Mouse (Mus musculus) heart, embryonic 13.5 days (tissue): ENCODE results near the gene Abcc10. TPM values are rescaled to one million over a fixed set of nuclear protein-coding genes. Genes with fewer than 3 reads are reported as not detected.

Experiments used
- ATAC-seq: fragments of 200-750 bp; cut with Nextera tagmentation; 2 replicates; pipeline ENCODE4 v1.8.0; 2017; ENCODE audit warnings: moderate TSS enrichment; ENCODE audit not compliant: insufficient number of reproducible peaks, low FRiP score, low TSS enrichment; ENCODE audit errors: extremely low read depth
- H3K27ac ChIP-seq: fragments of 300-500 bp; sonication (generic); replicated peaks from 2 replicates; pipeline ENCODE4 v1.5.1; 2015; ENCODE audit warnings: moderate library complexity, mild to moderate bottlenecking, inconsistent platforms
- H3K27me3 ChIP-seq: fragments of 300-500 bp; sonication (generic); replicated peaks from 2 replicates; pipeline ENCODE4 v1.6.1; 2015; ENCODE audit warnings: mild to moderate bottlenecking, inconsistent platforms
- H3K36me3 ChIP-seq: fragments of 300-500 bp; sonication (generic); 2 replicates; pipeline ENCODE4 v1.6.1; 2015; ENCODE audit warnings: mild to moderate bottlenecking, inconsistent platforms
- H3K4me1 ChIP-seq: fragments of 300-500 bp; sonication (generic); 2 replicates; pipeline ENCODE4 v1.6.1; 2015; ENCODE audit warnings: inconsistent platforms
- H3K4me2 ChIP-seq: fragments of 300-500 bp; sonication (generic); 2 replicates; pipeline ENCODE4 v1.6.1; 2015; ENCODE audit warnings: inconsistent platforms, mild to moderate bottlenecking, moderate library complexity
- H3K4me3 ChIP-seq: fragments of 300-500 bp; sonication (generic); 2 replicates; pipeline ENCODE4 v1.5.1; 2015; ENCODE audit warnings: moderate library complexity, mild to moderate bottlenecking, inconsistent platforms
- H3K9ac ChIP-seq: fragments of 300-500 bp; sonication (generic); 2 replicates; pipeline ENCODE4 v1.6.1; 2015; ENCODE audit warnings: inconsistent platforms, mild to moderate bottlenecking, moderate library complexity
- H3K9me3 ChIP-seq: fragments of 300-500 bp; sonication (generic); 2 replicates; pipeline ENCODE4 v1.6.1; 2016; ENCODE audit warnings: inconsistent platforms
- WGBS: fragments of 180-500 bp; shearing (Covaris S2); methylation state at CpG from one replicate; pipeline ENCODE4 v1.1.7; 2015; ENCODE audit warnings: mixed read lengths; 5-methylcytosine and 5-hydroxymethylcytosine counted together
- polyA plus RNA-seq: library from polyadenylated mRNA; unstranded; fragments of >200 nt; fragmentation: Nextera tagmentation; extraction: Ambion mirVana; gene quantifications from 2 replicates; pipeline ENCODE4 v1.2.1, GENCODE M21; 2015

Gene Abcc10
- polyA plus RNA-seq: 4.3 and 4.9 TPM in 2 replicates

GRCm38 (mm10) chr17:46327906-46328534 lies at the start of gene Abcc10:
Abcc10 (minus strand) TSS chr17:46328352.
- peak; percentile 94 for ATAC-seq
- Histone ChIP-seq H3K27me3 (no peaks in the 10 kb centered on the region), H3K4me3 (peak within 1 kb of the TSS; percentile 82), H3K36me3 (peaks cover 11% of the 10 kb centered on the region), H3K9me3 (no peaks in the 10 kb centered on the region), H3K27ac (peak within 1 kb of the TSS; percentile 89), H3K9ac (peak within 1 kb of the TSS; percentile 94), H3K4me1 (peaks cover 12% of the 10 kb centered on the region), H3K4me2 (peak within 1 kb of the TSS; percentile 93)
- under 1% methylated on average over 40 of the region's 40 CpGs for whole genome bisulfite sequencing

DNA sequence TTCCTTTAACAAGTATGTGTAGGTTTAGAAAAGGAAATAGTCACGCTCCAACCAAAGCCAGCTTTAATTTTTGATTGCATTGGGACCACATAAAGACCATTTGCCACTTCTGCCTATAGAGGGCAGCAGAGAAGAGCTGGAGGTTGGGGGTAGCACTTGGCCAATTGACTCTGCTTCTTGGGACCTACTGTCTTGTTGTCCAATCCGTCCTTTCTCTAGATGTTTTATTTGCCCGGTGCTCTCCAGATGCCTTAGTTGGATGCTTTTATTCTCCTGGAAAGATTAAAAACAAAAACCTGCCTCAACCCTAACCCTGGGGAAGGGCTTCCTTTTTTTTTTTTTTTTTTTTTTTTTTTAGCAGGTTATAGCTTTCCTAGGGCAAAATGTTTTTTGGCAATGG lies 43.6 kb upstream of the Abcc10 start:
- Histone ChIP-seq H3K27ac (no peak overlapping the region), H3K36me3 (no peaks in the 10 kb centered on the region), H3K4me2 (no peak overlapping the region), H3K27me3 (no peaks in the 10 kb centered on the region), H3K4me3 (no peak overlapping the region), H3K4me1 (no peaks in the 10 kb centered on the region), H3K9me3 (peaks cover 9% of the 10 kb centered on the region; the same call in 1 of the 2 replicates), H3K9ac (no peak overlapping the region)
- ATAC-seq: no peak
- WGBS: 58% methylated on average over 3 of the region's 3 CpGs

GRCm38 (mm10) chr17:46351026-46351700 lies 23.0 kb upstream of the Abcc10 start:
- Histone ChIP-seq H3K9ac (no peak overlapping the region), H3K4me3 (no peak overlapping the region), H3K9me3 (peaks cover 14% of the 10 kb centered on the region), H3K4me1 (no peaks in the 10 kb centered on the region), H3K36me3 (no peaks in the 10 kb centered on the region), H3K27me3 (no peaks in the 10 kb centered on the region), H3K4me2 (no peak overlapping the region), H3K27ac (no peak overlapping the region)
- no peak for ATAC-seq
- 72% methylated on average over 8 of the region's 8 CpGs for whole genome bisulfite sequencing

DNA sequence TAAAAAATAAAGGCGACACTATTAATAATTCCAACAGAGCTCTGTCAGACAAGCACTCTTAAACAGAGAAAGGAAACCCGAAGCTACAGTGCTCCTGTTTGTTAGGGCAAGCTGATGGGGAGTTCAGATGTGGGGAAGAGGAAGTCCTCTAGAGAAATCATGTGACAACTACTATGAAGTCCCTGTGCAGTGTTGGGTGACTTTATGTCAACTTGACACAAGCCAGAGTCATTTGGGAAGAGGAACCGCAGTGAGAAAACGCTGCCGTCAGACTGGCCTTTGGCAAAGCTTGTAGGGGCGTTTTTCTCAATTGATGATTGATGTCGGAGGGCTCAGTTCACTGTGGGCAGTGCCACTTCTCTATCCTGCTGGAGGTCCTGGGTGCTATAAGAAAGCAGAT lies 13.1 kb upstream of the Abcc10 start:
- Histone ChIP-seq H3K27ac (no peak overlapping the region), H3K9ac (no peak overlapping the region), H3K36me3 (no peaks in the 10 kb centered on the region), H3K9me3 (peaks cover 17% of the 10 kb centered on the region), H3K4me1 (no peaks in the 10 kb centered on the region), H3K27me3 (no peaks in the 10 kb centered on the region), H3K4me3 (no peak overlapping the region), H3K4me2 (no peak overlapping the region)
- ATAC-seq: no peak
- 47% methylated on average over 7 of the region's 7 CpGs for WGBS

DNA sequence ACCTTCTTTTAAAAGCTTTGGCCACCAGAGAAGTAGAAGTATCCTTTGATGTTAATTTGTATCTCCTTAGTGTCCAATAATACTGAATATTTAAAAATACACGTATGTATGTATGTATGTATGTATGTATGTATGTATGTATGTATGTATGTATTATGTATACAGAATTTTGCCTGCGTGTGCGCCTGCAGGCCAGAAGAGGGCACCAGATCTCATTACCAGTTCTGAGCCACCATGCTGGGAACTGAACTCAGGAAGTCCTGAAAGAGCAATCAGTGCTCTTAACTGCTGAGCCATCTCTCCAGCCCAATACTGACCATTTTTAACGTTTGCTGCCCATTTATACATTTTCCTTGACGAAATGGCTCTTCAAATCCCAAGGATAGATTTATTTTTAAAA lies 8.3 kb upstream of the Abcc10 start:
- H3K4me1 ChIP-seq: no peaks in the 10 kb centered on the region
- no peak overlapping the region for H3K27ac ChIP-seq
- WGBS: 25% methylated on average over 5 of the region's 5 CpGs
- H3K9ac ChIP-seq: no peak overlapping the region
- no peaks in the 10 kb centered on the region for H3K9me3 ChIP-seq
- H3K4me2 ChIP-seq: no peak overlapping the region
- no peak overlapping the region for H3K4me3 ChIP-seq
- no peaks in the 10 kb centered on the region for H3K36me3 ChIP-seq
- H3K27me3 ChIP-seq: no peaks in the 10 kb centered on the region
- ATAC-seq: no peak

DNA sequence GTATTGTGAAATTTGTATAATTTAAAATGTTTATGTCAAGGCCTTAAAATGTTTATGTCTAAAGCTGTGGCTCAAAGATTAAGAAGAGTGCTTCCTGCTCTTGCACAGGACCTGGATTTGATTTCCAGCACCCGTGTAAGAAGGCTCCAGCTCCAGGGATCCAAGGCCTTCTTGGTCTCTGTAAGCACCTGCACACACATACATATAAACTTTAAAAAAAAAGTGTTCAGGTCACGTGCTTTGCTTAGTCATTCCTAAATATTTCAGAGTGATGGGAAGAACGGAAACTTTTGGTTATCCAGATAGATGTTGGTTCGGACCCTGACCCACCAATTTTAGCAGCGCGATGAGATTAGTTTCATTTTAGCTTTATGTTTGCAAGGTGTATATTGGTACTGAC lies 571 bp upstream of the Abcc10 start:
- ATAC-seq: no peak
- 70% methylated on average over 6 of the region's 6 CpGs for WGBS

DNA sequence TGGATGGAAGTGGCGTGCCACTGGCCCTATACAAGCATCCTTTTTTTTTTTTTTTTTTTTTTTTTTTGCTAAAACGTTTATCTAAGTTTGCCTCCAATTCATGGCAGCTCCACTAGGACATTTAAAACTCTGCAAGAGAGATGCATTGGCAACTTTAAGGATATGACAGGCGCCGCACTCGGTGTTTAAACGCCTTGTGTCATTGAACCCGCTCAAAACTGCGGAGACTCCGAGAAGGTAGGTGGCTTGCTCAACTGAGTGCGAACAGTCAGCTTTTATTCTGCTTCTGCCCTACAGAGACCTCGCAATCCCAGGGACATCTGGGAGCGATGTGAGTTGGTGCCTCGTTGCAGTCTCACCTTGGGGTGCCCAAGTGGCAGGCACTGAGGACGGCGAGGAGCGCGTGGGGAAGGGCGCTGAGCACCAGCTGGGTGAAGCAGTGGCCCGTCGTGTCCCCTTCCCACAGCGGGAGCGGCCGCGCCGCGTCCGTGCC lies 693 bp downstream of the Abcc10 start:
- 2% methylated on average over 27 of the region's 27 CpGs for WGBS
- peaks cover 12% of the 10 kb centered on the region for H3K4me1 ChIP-seq
- H3K9ac ChIP-seq: peak overlapping the region; percentile 94
- H3K27me3 ChIP-seq: no peaks in the 10 kb centered on the region
- H3K27ac ChIP-seq: peak overlapping the region; percentile 89
- no peak; the same call in 1 of the 2 replicates for ATAC-seq
- H3K4me2 ChIP-seq: peak overlapping the region; percentile 93
- H3K9me3 ChIP-seq: no peaks in the 10 kb centered on the region
- H3K4me3 ChIP-seq: peak overlapping the region; percentile 82
- peaks cover 16% of the 10 kb centered on the region for H3K36me3 ChIP-seq

More for the DNA sequence above, 571 bp upstream of the Abcc10 start:
- peak overlapping the region; percentile 93 for H3K4me2 ChIP-seq
- no peaks in the 10 kb centered on the region for H3K27me3 ChIP-seq
- H3K36me3 ChIP-seq: peaks cover 4% of the 10 kb centered on the region
- H3K9ac ChIP-seq: no peak overlapping the region
- H3K4me3 ChIP-seq: peak overlapping the region; percentile 82
- peaks cover 12% of the 10 kb centered on the region for H3K4me1 ChIP-seq
- H3K9me3 ChIP-seq: no peaks in the 10 kb centered on the region
- peak overlapping the region; percentile 89 for H3K27ac ChIP-seq

- ATAC-seq: no peak
- Histone ChIP-seq H3K4me3 (no peak overlapping the region), H3K27ac (no peak overlapping the region), H3K9ac (no peak overlapping the region), H3K9me3 (no peaks in the 10 kb centered on the region), H3K27me3 (no peaks in the 10 kb centered on the region), H3K4me1 (peaks cover 5% of the 10 kb centered on the region), H3K36me3 (peaks cover 32% of the 10 kb centered on the region), H3K4me2 (no peak overlapping the region)
- 74% methylated on average over 14 of the region's 14 CpGs for WGBS
Measured at GRCm38 (mm10) chr17:46322046-46322823, 5.9 kb downstream of the Abcc10 start.

GRCm38 (mm10) chr17:46320492-46320891 lies 7.7 kb downstream of the Abcc10 start:
- H3K4me1 ChIP-seq: no peaks in the 10 kb centered on the region
- no peaks in the 10 kb centered on the region for H3K9me3 ChIP-seq
- H3K27me3 ChIP-seq: no peaks in the 10 kb centered on the region
- no peak overlapping the region for H3K9ac ChIP-seq
- no peak for ATAC-seq
- H3K4me2 ChIP-seq: no peak overlapping the region
- WGBS: 76% methylated on average over 6 of the region's 6 CpGs
- H3K4me3 ChIP-seq: no peak overlapping the region
- no peak overlapping the region for H3K27ac ChIP-seq
- peaks cover 32% of the 10 kb centered on the region for H3K36me3 ChIP-seq

GRCm38 (mm10) chr17:46315813-46316212 lies 12.3 kb downstream of the Abcc10 start:
- Histone ChIP-seq H3K9ac (no peak overlapping the region), H3K36me3 (peaks cover 16% of the 10 kb centered on the region), H3K4me2 (no peak overlapping the region), H3K9me3 (no peaks in the 10 kb centered on the region), H3K4me1 (no peaks in the 10 kb centered on the region), H3K27me3 (no peaks in the 10 kb centered on the region), H3K27ac (no peak overlapping the region), H3K4me3 (no peak overlapping the region)
- no peak for ATAC-seq
- WGBS: 79% methylated on average over 10 of the region's 10 CpGs

DNA sequence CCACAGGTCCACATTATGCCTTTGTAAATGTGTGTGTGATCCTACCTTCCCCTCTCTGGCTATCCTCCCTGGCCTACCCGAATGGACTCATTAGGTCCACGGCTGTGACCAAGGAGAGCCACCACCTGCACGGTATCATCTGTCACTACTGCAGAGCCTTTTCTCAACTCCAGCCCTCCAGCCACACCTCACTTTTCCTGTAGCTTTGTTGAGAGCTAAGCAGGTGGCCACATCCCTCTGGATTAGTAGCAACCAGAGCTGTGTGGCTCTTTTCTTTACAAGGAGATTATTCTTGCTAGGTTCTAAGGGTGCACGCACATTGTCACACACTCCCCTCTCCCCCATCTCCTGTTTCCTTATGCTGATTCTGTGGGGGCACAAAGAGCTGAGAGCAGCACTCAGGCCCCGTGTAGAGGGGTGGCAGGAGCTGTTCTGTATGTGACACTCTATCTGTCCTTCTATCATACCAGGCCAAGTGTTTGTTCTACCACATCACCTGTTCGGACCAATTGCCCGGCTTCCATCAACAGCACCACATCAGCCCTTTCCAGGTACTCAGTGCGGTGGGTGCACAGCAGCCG lies 14.9 kb downstream of the Abcc10 start:
- Histone ChIP-seq H3K27ac (no peak overlapping the region), H3K4me2 (no peak overlapping the region), H3K27me3 (no peaks in the 10 kb centered on the region), H3K9me3 (no peaks in the 10 kb centered on the region), H3K36me3 (peaks cover 13% of the 10 kb centered on the region), H3K9ac (no peak overlapping the region), H3K4me3 (no peak overlapping the region), H3K4me1 (peaks cover 12% of the 10 kb centered on the region)
- ATAC-seq: no peak
- WGBS: 75% methylated on average over 9 of the region's 9 CpGs
